Comparison of ENCODE assay signal across 23 mouse cellular contexts in the genomic region with DNA sequence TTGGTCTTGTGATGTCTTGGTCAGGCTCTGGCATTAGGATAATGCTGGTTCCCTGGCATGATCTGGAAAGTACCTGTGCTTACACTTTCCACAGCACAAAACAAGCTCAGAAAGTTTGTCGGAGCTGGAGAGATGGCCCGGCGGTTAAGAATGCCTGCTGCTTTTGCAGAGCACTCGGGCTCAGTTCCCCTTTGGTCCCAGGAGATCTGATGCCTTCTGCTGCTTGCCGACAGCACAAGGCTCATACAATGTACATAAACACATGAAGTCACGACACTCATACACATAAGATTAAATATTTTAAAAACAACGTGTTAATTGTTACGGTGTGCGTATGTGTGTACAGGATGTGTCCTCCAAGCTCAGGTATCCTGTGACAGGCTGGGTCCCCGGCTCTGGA. TPM values are rescaled to one million over a fixed set of nuclear protein-coding genes. Genes with fewer than 3 reads are reported as not detected.
DNase-seq lines count a peak whose midpoint lies in the region.
"Had no signal": no experiment of that assay in that cellular context is flagged by ENCODE, and none has a peak within 500 bp of the region (broad histone marks: within the 10 kb centered on the region; RNA-seq: fewer than 3 reads in every experiment).

No protein-coding gene starts in this region.

- 94% methylated on average over 10 of the region's 10 CpGs for WGBS in macrophage (ENCODE audit: missing documents)

- peak overlapping the region; percentile 34 for H3K27ac ChIP-seq in macrophage
- H3K27ac ChIP-seq: embryonic facial prominence, embryonic 10.5 days; gastrocnemius, adult 2 months; heart, embryonic 13.5 days; hindbrain, embryonic 12.5 days; hindbrain, postnatal 0 days had no signal

- DNase-seq in spleen, adult 18-20 months: peak; percentile 38 to 50
- DNase-seq in spleen, postnatal 4 days (ENCODE audit: low spot score in 2 of 2): no peak
- peak; percentile 76 for DNase-seq in spleen, postnatal 36 days (ENCODE audit: low spot score in 2 of 2)
- DNase-seq in right cerebral cortex, postnatal 25 days: no peak
- DNase-seq in left cerebral cortex, adult 8-10 months (ENCODE audit: low spot score in 2 of 2): no peak
- DNase-seq: adrenal gland, postnatal 10 days; cerebellum, adult 11-12 months; cerebellum, adult 9-11 months; cerebellum, postnatal 36 days; gastrocnemius, adult 2 months; gastrocnemius, postnatal 25 days; heart, postnatal 4 days had no signal

- H3K36me3 ChIP-seq in macrophage (ENCODE audit: inconsistent target): peaks cover 15% of the 10 kb centered on the region; the same call in 1 of the 2 replicates

- no peaks in the 10 kb centered on the region for H3K79me2 ChIP-seq in macrophage (ENCODE audit: inconsistent target)

- no peak overlapping the region for H3K4me3 ChIP-seq in macrophage (ENCODE audit: inconsistent target)
- H3K4me3 ChIP-seq: embryonic facial prominence, embryonic 10.5 days; gastrocnemius, adult 2 months; heart, embryonic 13.5 days; hindbrain, embryonic 12.5 days had no signal

RNA-seq across cellular contexts. Expression of a gene that starts 5.2 kb away (rescaled TPM):
- 10 to 100 TPM in 11 of 26 experiments, 1 to 10 TPM in 15; 3.3 to 17.7 (median 9.5) TPM for total RNA-seq in macrophage (2018; cell fraction: chromatin; rRNA removed)
- 10 to 100 TPM in 23 of 26 experiments, 1 to 10 TPM in 3; 8.5 to 21.4 (median 15.2) TPM for total RNA-seq in macrophage (2018; cell fraction: cytosol; rRNA removed)
- total RNA-seq in macrophage (2018; cell fraction: nucleus; rRNA removed): 10 to 100 TPM in 25 of 26 experiments, 1 to 10 TPM in 1; 9.6 to 23.7 (median 13.5) TPM
- 11.6 to 15.9 TPM (median 14.3 TPM) in 3 replicates for polyA plus RNA-seq in macrophage (2018)
- 1 to 10 TPM; 6.6 to 9.2 (median 8.0) TPM for total RNA-seq in left cerebral cortex, adult 8-10 months (2022)

RNA-seq across cellular contexts. Expression of a gene that starts 13.2 kb away (rescaled TPM):
- not detected for total RNA-seq in macrophage (2018; cell fraction: chromatin; rRNA removed)
- total RNA-seq in macrophage (2018; cell fraction: cytosol; rRNA removed): not detected
- total RNA-seq in macrophage (2018; cell fraction: nucleus; rRNA removed): not detected
- not detected in 3 replicates for polyA plus RNA-seq in macrophage (2018)
- total RNA-seq in left cerebral cortex, adult 8-10 months (2022): not detected
- total RNA-seq: adrenal gland, postnatal 10 days; adrenal gland, postnatal 4 days; G1E; gastrocnemius, adult 2 months; gastrocnemius, postnatal 25 days; granulocyte monocyte progenitor cell, adult 5-6 weeks; heart, adult 8-10 months; heart, postnatal 4 days; hindbrain, postnatal 0 days had no signal
- polyA plus RNA-seq: embryonic facial prominence, embryonic 10.5 days; embryonic facial prominence, embryonic 14.5 days; G1E; heart, embryonic 13.5 days; heart, postnatal 0 days; hindbrain, embryonic 12.5 days had no signal

RNA-seq across cellular contexts. Expression of a gene that starts 16.2 kb away (rescaled TPM):
- total RNA-seq in macrophage (2018; cell fraction: chromatin; rRNA removed): 1 to 10 TPM in 3 of 26 experiments, under 1 TPM in 18, not detected in 5; 0.18 to 3.5 (median 0.32) TPM
- total RNA-seq in macrophage (2018; cell fraction: cytosol; rRNA removed): under 1 TPM in 14 of 26 experiments, not detected in 12; 0.03 to 0.52 (median 0.06) TPM
- total RNA-seq in macrophage (2018; cell fraction: nucleus; rRNA removed): 1 to 10 TPM in 3 of 26 experiments, under 1 TPM in 12, not detected in 11; 0.10 to 2.2 (median 0.30) TPM
- not detected in 3 replicates for polyA plus RNA-seq in macrophage (2018)
- total RNA-seq in left cerebral cortex, adult 8-10 months (2022): 10 to 100 TPM; 18.4 to 20.2 (median 18.7) TPM
- total RNA-seq: G1E; gastrocnemius, adult 2 months; gastrocnemius, postnatal 25 days; granulocyte monocyte progenitor cell, adult 5-6 weeks; heart, adult 8-10 months; heart, postnatal 4 days had no signal
- polyA plus RNA-seq: G1E; heart, embryonic 13.5 days; heart, postnatal 0 days had no signal

RNA-seq across cellular contexts. Expression of a gene that starts 37.9 kb away (rescaled TPM):
- 100 to 1,000 TPM in 1 of 26 experiments, 10 to 100 TPM in 25; 39.2 to 102 (median 64.6) TPM for total RNA-seq in macrophage (2018; cell fraction: chromatin; rRNA removed)
- total RNA-seq in macrophage (2018; cell fraction: cytosol; rRNA removed): 100 to 1,000 TPM; 286 to 464 (median 359) TPM
- total RNA-seq in macrophage (2018; cell fraction: nucleus; rRNA removed): 100 to 1,000 TPM in 24 of 26 experiments, 10 to 100 TPM in 2; 81.7 to 239 (median 158) TPM
- 348 to 578 TPM (median 378 TPM) in 3 replicates for polyA plus RNA-seq in macrophage (2018)
- total RNA-seq in left cerebral cortex, adult 8-10 months (2022): 100 to 1,000 TPM; 148 to 157 (median 154) TPM

Comparison
In these comparisons a context has a peak if more than half of its experiments do, and no peak if none do; other contexts are left out.
1. DNase-seq: peak in spleen, adult 18-20 months (2 of 2) and spleen, postnatal 36 days (2 of 2); none in spleen, postnatal 4 days (0 of 2), right cerebral cortex, postnatal 25 days (single experiment) and left cerebral cortex, adult 8-10 months (0 of 2).